Mouse (Mus musculus): ENCODE measurements at regions not wholly inside any gene's neighbourhood (a gene's known extent, or its start where the extent isn't known, plus 50 kb on each side); places are given as distances from the start of the nearest gene placed in this dataset.

DNA sequence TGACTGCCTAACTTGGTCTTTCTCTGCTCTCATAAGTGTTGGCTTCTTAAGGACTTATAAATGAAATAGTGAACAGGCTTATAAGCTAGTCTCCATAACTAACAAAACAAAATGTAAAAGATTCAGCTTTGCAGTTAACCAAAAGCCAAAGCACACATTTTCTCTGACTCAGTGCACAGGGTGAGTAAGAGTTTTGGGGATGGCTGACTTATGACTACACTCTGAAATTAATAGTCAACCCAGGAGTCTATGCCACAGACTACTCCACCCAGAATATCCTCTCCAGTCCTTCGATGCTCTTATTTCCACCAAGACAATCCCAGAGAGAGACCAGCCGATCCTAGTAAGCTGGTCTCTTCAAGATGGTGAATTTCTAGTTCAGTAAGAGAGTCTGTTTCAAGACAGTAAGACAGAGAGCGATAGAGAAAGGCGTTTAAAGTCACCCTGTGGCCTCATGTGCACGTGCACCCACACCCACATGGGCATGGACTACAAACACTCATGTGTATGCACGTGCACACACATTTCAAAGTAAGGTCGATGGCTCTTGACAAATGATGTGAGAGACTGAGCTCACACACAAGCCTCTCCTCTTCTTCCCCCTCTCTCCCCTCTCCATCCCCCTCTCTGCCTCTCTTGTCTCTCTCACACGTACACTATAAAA is 351.2 kb upstream of the Pmfbp1 start:
- intact Hi-C loops (cut with DNase I) = no loop called here

DNA sequence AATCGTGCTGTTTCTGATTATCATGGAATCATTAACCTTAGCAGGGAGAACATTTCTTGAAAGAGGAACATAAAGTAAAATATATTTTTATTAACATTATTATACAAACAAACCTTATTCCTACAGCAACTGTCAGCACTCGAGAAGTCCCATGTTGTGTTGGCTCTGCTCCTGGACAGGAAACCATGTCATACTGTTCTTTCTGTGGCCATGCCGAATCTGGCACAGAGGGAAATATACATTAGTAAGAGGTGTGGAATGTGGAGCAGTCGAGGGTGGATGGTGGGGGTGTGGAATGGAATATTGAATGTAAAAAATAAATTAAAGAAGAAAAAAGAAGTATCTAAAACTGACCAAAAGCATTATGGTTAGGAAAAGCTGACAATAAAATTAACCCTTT is 342.1 kb upstream of the Pmfbp1 start:
- intact Hi-C loops (cut with DNase I) = no loop called here

DNA sequence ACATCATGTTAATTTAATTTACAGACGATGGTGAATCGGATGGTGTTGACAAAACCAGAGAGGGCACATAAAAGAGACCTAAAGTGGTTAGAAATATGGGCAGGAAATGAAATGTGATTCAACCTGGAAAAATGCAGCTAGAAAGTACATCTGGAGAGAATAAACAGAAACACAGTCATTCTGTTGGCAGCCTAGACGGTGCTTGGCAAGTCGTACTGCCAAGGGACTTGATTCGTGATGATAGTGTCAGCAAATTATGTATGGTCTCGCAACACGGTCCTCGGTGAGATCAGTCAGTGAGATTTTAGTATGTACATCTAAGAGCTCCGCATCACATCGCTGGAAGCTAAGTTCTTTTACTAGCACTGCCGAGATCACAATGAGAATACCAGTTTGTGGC is 338.3 kb upstream of the Pmfbp1 start:
- intact Hi-C loops (cut with DNase I) = no loop called here

DNA sequence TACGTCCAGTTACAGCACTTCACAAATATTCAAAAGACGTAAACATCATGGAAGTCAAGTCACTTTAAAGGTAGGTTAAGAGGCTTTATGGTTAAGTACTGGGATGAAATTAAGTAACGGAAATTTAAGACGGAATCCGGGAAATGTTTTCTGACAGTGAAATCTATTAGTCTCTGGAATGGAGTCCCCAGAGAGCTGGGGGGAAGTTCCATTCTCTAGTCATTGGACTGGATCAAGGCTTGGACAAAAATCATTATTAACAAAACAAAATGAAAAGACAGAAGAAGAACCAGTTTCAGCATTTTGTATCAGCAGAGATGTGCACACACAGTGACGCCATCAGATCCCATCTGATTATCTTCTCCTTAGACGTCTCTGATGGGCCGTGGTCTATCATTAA is 337.8 kb upstream of the Pmfbp1 start:
- intact Hi-C loops (cut with DNase I) = no loop called here

DNA sequence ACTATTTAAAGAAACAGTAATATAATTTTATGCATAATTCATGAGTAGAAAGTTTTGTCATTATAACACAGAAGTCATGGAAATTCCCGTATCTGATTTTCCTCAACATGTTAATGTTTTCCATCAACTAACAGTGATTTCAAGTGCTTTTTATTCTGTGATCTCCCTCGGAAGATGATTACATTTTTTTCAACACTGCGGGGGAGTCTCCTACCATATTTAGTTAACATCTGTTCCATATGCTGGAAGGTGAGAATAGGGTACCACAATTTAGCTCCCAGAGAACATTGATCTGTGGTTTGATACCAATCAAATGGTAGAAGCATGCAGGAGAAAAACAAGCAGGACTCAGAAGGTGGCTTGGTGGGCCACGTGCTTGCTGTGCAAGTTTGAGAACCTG is 321.1 kb upstream of the Pmfbp1 start:
- intact Hi-C loops (cut with DNase I) = no loop called here

DNA sequence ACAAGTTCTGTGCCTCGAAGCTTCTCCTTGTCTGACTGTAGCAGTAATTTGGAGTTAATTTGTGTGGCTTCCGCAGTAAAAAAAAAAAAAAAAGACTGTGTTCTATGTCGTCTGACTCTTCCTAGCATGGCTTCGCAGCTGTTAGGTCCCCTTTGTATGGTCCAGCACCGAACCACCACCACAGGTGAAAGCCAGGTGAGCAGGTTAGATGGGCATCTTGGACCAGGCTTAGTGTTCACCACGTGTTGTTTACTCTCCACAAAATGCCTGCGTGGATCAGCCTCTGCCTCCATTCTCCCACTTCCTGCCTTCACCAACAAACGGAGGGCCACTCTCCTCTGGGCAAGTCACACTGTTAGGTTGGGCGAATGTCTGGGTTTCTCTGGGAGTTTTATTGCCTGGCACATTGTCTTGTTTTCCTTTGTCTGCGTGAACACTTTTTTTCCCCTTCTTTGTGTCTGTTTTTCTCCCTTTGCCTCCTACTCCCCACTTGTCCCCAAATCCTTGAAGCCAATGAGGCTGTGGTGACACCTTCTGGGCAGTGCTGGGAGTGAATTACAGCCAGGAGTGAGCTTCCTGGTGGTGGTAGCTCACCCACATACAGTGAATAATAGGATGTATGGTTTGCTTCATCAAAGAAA is 308.1 kb upstream of the Pmfbp1 start:
- intact Hi-C loops (cut with DNase I) = loop anchor here (5.0 kb wide), 1 partner anchor 613 kb away; no protein-coding TSS in a partner anchor

DNA sequence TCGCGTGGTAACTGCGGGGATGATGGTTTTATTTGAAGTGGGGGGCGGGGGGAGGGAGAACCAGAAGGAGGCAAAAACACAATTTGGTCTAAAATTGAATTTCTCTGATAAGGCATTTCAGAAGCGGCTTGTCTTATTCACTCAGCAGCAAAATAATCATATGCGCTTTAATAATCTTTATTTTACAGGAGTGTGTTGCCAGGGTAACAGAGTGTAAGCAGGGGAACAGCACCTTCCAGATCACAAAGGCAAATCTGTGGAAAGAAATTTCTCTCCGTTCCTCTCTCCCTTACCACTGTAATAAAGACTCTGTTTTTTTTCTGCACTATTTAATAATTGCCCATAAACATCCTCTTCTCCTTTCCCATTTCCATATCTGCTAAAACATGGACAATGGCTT is 306.2 kb upstream of the Pmfbp1 start:
- intact Hi-C loops (cut with DNase I) = loop anchor here (5.0 kb wide), 1 partner anchor 615 kb away; no protein-coding TSS in a partner anchor

DNA sequence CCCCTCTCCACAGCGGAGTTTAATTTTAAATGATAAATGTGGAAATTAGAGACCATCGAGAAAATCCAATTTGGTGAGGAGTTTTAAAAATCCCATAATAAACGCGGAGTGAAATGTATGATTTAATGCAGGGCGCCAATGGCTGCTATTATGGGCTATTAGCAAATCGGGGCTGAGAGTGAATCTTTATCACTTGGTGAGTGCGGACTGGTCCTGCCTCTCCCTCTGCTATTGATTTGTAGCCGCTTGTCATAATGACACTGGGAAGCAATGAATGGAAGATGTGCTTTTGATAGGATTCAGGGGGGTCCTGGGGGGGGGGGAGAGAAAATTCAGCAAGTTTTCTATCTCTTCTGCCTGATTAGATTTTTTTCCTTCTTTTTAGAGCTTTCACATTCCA is 279.6 kb upstream of the Pmfbp1 start:
- intact Hi-C loops (cut with DNase I) = no loop called here

DNA sequence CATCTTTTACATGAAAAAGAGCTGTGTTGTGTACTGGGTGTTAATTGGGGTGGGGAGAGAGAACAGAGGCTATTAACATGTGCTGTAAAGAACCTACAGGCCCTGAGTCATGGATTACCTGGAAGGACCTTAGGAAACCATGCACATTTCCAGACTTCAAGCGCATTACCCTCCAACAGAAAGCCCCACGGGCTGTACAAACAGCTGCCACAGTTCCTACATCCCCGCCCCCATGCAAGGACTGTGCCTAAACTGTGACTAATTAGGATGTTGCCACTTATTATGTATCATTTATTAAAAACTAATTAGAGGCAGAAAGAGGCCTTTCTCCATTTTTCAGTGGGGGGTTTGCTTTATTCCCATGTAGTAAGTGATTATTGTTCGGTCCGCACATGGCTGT is 277.5 kb upstream of the Pmfbp1 start:
- intact Hi-C loops (cut with DNase I) = no loop called here

DNA sequence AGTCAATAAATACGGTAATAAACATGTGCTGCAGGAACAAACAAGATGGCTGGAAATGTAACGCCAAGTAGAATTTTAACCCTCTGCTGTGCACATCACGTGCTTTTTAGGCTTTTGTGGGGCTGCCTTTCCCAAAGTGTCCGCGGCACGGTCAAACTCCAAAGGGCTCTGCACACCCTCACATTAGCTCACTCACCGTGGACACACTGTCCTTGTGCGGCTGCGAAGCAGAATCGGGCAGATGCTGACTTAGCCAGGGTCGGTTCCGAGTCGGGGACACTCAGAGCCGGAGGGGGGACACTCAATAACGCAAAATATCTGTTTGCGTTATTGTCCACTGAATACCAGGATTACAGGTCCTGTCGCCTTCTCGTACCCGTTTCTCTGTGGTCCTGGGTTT is 276.5 kb upstream of the Pmfbp1 start:
- intact Hi-C loops (cut with DNase I) = no loop called here

DNA sequence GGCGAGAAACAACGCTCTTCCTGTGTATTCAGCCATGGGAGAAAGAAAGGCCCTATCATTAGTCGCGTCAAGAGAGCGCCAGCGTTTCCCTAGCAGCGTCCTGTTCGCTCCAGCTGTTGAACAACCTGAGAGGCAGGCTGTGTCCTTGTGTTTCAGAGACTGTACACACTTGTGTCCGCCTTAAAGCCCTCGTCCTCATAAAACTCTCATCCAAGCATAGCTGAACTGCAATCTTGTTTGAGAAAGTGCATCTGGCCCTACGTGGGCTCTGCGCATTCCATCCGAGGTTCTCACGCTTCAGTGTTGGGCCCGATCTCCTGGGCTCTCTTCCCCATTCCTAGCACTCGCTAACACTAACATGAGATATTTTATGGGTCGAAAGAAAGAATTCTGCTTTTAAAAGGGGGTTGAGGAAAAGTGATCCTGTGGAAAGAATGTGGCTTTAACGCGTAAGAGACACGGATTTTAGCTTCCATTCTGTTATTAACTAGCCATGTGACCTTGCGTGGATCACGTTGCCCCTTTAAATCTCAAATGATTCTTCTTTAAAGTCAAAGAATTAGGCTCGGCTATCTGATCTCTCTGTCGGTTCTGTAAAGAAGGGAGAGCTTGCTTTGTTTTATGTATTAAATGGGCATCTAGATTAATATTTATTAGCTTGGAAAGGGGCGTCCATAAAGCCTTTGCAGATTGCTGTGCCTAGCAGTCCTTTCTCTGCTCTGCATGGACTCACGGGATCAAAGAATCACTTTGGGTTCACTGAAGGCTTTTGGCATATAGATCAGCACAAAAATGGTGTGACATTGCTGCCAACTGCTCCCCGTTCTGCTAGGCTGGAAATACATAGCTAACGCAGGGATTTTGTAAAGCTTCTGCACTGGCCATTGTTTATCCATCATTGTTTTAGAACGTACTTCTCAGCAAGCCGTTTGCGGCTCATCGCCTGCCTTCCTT is 261.3 kb upstream of the Pmfbp1 start:
- intact Hi-C loops (cut with DNase I) = no loop called here

DNA sequence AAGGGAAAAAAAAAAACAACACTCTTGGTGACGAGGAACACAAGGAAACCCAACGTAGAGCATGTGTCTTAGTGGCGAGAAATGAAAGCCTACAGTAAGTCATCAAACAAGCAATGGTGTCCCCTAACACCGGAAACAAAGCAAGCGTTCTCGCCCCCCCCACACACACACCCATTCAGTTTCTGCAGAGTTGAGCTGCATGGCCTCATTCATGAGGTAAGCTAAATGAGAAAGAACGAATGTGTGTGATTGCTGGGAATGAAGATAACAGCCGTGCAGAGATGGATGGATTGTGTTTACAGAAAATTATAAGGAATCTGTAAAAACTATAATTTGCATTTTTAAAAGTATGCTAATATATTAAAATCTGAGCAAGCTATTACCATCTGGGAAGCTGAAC is 248.3 kb upstream of the Pmfbp1 start:
- intact Hi-C loops (cut with DNase I) = no loop called here

DNA sequence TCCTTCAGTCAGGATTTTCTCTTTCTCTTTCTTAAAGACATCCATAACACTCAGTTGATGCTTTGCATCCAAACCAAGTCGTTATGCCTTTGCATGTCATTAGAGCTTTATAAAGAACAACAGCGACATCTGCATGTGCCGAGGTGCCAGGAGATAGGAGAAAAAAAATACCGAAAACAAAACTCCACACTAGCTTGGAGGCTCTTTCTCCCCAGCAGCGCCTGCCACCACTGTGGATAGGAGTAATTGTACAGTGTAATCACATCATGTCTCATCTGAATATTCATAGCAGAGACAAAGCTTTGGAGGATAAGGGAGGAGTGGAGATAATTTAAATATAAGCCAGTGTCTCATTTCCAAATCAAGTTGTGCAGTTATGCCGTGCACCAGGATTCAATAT is 246.0 kb upstream of the Pmfbp1 start:
- intact Hi-C loops (cut with DNase I) = no loop called here

DNA sequence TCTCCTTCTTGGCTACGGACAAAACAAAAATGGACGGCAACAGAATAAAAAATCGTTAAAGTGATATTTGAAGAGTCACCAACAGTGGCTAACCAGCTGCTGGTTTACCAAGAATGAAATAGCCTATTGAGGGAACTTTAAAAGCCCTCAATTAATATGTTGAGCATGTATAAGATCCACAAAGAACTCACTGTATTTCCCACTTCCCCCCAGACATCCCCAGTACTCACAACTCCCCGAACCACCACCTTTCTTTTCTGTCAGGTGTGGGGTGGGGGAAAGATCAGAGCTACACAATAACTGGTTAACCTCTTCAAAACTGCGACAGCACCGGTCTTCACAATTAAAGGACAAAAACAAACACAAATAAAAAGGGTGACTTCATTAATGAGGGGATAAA is 245.5 kb upstream of the Pmfbp1 start:
- intact Hi-C loops (cut with DNase I) = no loop called here

DNA sequence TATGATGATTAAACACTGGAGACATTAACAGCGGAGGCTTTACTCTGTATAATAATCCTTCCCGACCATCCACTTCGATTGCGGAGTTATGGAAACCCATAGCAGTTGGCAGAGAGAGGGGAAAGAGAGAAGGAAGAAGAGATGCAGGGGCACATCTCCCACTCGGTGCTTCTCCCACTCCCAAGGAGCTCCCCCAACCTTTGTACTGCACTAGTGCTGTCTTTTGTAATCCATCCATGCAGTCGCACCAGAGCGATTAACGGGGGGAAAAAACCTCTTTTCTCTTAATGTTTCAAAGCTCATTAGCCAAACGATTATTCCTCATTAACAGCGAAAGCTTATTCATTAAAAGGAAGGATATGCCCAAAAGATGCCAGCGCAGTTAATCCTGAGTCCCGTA is 244.6 kb upstream of the Pmfbp1 start:
- intact Hi-C loops (cut with DNase I) = no loop called here

DNA sequence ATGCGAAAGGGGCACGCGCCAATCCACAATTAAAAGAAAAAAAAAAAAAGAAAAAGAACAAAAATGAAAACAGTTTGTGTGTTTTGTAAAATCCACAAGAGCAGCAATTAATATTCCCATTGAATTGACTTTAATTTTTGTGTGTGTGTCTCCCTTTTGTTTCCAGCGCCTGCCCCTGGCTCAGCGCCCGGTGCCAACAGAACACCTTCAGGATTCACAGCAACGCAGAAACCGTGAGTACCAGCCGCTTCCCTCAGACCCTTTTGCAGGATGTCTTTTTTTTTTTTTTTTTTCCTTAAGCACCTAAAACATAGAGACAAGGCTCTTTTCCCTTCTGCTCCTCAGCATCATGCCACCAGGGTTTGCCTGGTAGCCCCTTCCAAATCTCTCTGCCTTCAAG is 244.1 kb upstream of the Pmfbp1 start:
- intact Hi-C loops (cut with DNase I) = no loop called here

DNA sequence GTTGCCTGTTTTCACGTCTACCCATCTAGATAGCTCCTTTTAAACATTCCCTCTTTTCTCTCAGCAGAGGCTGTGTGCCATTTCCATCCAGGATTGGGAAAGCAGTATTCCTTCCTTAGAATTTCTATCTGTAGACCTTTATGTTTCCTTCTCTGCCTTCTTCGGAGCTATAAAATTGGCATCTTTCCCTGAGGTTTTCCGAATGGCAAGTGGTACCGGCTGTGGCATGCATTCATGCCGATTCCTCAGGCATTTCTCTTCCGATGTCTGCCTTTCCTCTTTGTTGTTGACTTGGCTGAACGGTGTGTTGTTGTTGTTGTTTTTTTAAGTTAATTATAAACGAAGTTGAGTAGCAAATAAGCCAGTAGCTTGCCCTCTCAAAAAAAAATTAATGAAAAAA is 243.3 kb upstream of the Pmfbp1 start:
- intact Hi-C loops (cut with DNase I) = no loop called here

DNA sequence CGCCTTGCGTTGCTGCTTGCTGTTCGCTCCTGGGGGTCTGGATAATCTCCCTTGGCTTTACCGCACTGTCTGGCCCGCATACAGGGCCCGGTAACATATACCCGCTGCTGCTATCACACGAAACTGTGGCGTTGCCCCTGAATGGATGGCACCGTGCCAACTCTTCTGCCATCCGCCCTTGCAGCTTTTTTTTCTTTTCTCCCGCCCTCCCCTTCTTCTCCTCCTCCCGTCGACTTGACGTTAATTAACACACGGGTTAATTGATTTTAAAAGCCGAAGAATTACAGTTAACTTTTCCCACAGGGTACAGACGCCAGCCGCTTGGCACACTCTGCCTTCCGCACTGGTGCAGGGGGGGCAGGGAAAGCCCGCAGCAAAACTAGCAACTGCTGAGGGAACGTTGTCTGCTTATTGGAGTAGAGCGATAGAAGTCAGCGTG is 242.4 kb upstream of the Pmfbp1 start:
- intact Hi-C loops (cut with DNase I) = no loop called here

DNA sequence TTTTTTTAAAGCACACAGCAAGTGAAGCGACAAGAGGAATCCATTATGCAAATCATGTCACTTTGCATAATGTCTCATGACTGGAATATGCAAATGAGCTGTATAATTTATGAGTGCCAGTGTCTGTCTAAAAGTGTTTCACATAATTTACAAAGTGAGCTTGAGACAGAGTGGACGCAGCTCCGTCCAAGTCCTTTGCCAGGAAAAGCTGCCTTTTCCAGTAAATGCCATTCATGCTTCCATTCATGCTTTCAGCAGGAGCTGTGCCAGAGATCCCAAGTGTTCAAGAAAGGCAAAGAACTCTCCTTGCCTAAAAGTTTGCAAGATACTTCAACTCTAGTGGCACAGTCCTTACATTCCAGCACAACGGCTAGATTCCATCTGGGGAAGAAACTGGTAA is 241.4 kb upstream of the Pmfbp1 start:
- intact Hi-C loops (cut with DNase I) = no loop called here

DNA sequence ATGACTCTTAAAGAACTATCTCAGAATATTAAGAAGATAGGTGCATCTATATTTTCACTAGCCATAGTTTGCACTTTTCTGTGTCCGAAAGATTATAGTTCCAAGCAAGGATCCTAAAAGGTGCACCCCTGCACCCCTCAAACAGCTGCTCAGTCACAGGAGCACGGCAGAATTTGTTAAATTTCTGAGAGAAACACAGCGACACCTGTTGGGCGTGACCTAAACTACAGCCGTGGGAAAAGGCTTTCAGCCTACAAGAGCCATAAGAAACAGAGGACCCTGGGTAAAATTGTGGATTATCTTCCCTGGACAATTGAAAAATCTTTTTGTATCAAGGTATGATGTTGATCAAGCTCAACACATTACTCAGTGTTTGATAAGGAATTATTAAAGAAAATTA is 214.7 kb upstream of the Pmfbp1 start:
- intact Hi-C loops (cut with DNase I) = no loop called here

DNA sequence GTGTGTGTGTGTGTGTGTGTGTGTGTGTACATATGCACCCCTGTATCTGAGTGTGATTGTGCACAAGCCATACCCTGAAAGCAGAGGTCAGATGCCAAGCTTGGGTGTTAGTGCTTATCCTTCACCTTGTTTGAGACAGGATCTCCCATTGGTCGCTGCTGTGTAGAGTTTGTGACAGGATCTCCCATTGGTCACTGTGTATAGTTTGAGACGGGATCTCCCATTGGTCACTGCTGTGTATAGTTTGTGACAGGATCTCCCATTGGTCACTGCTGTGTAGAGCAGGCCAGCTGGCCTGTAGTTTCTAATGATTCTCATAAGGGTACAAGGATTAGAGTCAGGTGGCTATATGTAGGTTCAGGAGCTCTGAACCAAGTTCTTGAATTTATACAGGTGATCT is 213.3 kb upstream of the Pmfbp1 start:
- intact Hi-C loops (cut with DNase I) = no loop called here

DNA sequence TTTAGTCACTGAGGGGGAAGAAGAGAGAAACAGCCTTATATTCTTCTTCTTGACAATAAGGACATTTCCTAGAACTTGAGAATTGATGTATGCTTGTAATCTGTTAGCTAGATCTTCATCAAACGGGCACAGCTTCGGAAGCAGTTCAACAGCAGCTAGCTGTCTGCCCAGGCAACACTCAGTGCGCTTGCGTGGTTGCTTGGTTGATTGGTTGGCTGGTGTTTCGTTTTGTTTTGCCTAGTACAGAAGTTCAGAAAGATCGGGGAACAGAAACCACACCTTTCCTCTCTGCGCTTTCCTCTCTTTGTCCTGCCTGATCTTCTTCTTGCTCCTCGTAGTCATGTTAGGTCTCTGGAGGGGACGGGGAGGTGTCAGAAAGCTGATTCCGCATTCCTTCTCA is 212.2 kb upstream of the Pmfbp1 start:
- intact Hi-C loops (cut with DNase I) = no loop called here

Data from adrenal gland (tissue).